Mouse (Mus musculus): ENCODE measurements around the gene Tti1.

Gene Tti1

GRCm38 (mm10) chr2:158040396-158040795 is 12.2 kb upstream of the Tti1 start:
- no peak for DNase-seq (ENCODE audit: low read depth in 1 of 2, low spot score in 2 of 2)

DNA sequence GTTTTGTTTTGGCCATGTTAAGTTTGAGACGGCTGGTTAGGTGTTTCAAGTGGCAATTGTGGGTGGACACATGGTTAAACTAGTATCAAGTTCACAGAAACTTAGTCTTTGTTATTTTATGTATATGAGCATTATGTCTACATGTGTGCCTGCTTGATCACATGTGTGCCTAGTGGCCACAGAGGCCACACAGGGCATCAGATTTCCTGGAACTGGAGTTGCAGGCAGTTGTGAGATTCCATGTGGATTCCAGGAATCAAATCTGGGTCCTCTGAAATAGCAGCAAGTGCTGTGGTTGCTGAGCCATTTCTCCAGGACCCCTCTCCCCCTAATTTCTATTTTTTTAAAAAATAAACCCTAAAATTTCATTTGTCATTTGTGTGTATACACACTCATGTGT is 11.4 kb upstream of the Tti1 start:
- no peak for DNase-seq (ENCODE audit: low read depth in 1 of 2, low spot score in 2 of 2)

GRCm38 (mm10) chr2:158037571-158037970 is 9.3 kb upstream of the Tti1 start:
- no peak for DNase-seq (ENCODE audit: low read depth in 1 of 2, low spot score in 2 of 2)

- no peak for DNase-seq (ENCODE audit: low read depth in 1 of 2, low spot score in 2 of 2)
Measured at GRCm38 (mm10) chr2:158036953-158037352, 8.7 kb upstream of the Tti1 start.

DNA sequence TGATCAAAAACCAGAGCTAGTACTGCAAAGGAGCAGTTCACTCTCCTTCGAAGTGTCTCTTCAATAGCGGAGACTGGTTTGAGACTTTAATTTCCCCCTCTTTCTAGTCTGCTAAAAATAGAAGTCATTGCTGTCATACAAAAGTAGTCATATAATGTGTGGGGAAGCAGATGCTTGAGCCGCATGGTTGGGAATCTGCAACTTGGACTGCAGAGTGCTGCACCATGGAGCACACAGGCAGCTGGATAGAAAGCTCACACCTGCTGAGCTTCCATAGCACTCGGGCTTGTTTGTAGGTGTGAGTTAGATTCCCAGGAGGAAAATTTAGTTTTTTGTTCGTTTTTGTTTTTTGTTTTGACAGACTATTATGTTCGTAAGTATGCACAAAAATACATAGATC is 8.2 kb upstream of the Tti1 start:
- no peak for DNase-seq (ENCODE audit: low read depth in 1 of 2, low spot score in 2 of 2)

- no peak for DNase-seq (ENCODE audit: low read depth in 1 of 2, low spot score in 2 of 2)
Measured at GRCm38 (mm10) chr2:158035813-158036212, 7.6 kb upstream of the Tti1 start.

GRCm38 (mm10) chr2:158030007-158030406 is 1.8 kb upstream of the Tti1 start:
- no peak for DNase-seq (ENCODE audit: low read depth in 1 of 2, low spot score in 2 of 2)

- no peak for DNase-seq (ENCODE audit: low read depth in 1 of 2, low spot score in 2 of 2)
Measured at GRCm38 (mm10) chr2:158027855-158028353, 329 bp downstream of the Tti1 start.

DNA sequence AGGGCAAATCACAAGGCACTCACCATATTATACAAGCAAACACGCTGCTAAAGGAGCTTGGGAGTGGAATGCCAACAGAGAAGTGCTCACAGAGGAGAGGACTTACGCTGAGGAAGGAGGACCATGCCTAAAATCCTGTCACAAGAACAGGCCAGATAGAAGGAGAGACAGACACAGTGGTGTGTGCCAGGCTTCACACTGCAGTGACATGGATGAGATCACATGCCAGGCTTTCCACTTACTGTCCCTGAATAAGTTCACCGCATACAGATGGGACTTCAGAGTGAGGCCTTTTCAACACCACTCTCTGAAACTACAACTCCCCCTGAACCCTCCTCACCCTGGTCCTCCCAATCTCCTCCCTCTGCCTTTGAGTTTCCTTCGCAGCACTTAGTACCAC is 10.9 kb downstream of the Tti1 start:
- no peak for DNase-seq (ENCODE audit: low read depth in 1 of 2, low spot score in 2 of 2)

DNA sequence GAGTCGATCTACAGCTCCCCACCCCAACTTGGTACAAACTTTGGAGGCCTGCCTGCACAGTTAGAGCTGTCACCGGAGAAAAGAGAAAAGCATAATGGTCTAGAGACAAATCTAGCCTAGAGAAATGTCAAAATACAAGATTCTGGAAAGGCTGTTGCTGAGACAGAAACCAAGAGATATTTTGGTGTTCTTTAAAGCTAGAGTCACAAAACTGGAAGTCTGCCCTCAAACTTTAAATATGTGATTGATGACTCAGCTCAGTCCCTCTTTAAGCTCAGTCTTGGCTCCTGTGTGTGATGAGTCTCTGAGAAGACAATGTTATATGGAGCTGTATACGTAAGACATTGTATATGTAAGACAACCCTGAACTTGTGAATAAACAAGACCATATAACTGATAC is 15.6 kb downstream of the Tti1 start:
- DNase-seq (ENCODE audit: low read depth in 1 of 2, low spot score in 2 of 2) = no peak

DNA sequence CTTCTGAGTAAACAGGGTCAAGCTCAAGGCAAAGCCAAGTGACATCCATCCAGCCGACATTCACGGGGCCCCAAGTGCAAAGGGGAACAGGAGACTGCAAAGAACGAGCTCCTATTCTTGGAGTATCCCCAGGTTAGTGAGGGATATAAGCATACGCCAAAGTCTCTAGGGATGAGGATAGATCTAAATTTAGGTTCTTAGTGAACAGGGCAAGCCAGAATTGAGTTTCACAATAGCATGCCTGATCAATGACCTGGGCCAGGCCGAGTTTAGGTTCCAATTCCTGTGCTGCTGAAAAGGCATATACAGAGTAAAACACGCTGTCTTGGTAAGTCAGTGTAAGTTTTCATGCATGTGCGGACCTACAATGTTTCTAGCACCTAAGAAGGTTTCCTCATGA is 18.9 kb downstream of the Tti1 start:
- DNase-seq (ENCODE audit: low read depth in 1 of 2, low spot score in 2 of 2) = no peak

GRCm38 (mm10) chr2:158005641-158006040 is 22.6 kb downstream of the Tti1 start:
- DNase-seq (ENCODE audit: low read depth in 1 of 2, low spot score in 2 of 2) = no peak

DNA sequence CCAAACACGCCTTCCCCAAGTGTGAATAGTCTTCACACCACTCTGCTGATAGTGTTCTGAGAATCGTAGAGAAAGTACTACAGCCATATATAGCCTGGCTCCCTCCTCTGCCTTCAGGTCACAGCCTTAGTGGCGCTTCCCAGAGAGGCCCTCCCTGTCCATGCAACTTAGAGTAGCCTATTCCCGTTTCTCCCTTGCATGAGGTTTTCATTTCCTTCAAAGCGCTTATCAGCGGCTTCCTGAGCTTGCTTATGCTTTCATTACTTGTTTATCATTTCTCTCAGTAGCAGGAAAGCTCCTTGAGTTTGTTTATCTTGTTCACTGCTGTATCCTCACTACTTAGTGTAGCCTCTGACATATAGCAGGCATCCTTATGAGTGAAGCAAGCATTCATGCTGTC is 23.6 kb downstream of the Tti1 start:
- no peak for DNase-seq (ENCODE audit: low read depth in 1 of 2, low spot score in 2 of 2)

DNA sequence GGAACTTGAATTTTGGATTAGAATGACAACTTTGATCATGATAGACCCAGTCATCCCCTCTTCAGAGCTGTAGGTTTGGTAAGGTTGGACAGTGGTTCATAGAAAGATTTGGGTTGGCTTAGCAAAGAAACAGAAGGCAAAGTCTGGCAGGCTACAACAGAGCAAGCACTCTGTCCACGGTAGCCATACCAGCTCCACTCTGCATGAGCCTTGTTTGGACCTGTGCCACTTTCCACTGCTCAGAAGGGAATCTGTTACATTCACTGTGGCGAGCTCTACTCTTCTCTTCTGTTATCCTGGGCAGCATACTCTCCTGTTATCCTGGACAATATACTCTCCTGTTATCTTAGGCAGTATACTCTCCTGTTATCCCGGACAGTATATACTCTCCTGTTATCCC is 29.4 kb downstream of the Tti1 start:
- DNase-seq (ENCODE audit: low read depth in 1 of 2, low spot score in 2 of 2) = no peak

DNA sequence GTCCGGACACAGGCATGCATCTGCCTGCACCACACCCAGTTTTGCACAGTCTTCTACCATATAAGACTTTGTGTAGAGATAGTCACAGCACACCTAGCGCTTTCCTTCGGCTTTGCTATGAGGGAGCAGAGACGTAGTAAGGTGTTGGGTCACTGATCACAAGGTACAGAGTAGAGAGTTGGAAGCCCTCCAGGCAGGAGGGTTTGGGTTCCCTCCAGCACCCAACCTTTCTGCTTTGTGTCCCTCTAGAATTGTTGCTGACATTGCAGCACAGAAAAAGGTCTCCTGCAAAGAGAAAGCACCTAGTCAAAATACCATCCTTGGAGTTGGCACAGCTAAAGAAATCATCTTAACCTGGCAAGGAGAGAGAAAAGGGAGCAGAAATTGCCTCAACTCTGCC is 35.7 kb downstream of the Tti1 start:
- DNase-seq (ENCODE audit: low read depth in 1 of 2, low spot score in 2 of 2) = no peak

DNA sequence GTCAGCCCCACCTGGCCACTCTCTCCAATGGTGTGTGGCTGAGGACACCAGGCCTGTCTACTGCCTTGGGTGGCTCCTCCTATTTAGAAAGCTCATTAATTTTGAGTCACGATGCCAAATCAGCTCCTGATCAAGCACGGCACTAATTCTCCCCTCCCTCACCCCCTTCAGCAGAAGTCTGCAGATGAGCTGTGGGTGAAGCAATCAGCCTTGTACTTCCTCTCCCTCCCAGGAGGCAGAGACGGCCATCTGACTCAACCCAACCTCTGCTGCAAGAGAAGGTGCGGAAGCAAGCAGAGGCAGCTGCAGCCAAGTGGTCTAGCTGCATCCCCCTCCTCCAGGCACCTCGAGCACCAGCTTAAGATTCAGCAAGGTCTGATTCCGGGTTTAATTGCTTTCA is 37.2 kb downstream of the Tti1 start:
- DNase-seq (ENCODE audit: low read depth in 1 of 2, low spot score in 2 of 2) = no peak

DNA sequence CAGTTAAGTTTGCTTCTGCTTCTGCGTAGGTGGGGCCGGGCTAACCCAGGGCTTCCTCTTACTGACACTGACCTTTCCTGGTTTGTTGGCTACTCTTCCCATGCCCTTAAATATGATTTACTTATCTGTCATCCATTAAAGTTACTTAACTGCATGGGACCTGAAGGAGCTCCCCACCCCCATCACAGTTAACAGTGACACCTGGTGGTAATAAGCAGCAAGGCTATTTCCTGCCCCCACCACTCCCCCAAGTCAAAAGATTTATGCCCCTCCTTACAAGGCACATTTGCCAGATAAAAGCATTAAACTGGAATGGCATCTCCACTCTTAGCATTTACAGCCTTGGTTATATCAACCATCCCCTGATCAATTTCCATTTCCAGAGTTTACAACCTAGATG is 38.3 kb downstream of the Tti1 start:
- DNase-seq (ENCODE audit: low read depth in 1 of 2, low spot score in 2 of 2) = no peak

- DNase-seq (ENCODE audit: low read depth in 1 of 2, low spot score in 2 of 2) = no peak
Measured at GRCm38 (mm10) chr2:157988416-157989190, 39.6 kb downstream of the Tti1 start.

- no peak for DNase-seq (ENCODE audit: low read depth in 1 of 2, low spot score in 2 of 2)
Measured at GRCm38 (mm10) chr2:157986235-157986634, 42.0 kb downstream of the Tti1 start.

DNA sequence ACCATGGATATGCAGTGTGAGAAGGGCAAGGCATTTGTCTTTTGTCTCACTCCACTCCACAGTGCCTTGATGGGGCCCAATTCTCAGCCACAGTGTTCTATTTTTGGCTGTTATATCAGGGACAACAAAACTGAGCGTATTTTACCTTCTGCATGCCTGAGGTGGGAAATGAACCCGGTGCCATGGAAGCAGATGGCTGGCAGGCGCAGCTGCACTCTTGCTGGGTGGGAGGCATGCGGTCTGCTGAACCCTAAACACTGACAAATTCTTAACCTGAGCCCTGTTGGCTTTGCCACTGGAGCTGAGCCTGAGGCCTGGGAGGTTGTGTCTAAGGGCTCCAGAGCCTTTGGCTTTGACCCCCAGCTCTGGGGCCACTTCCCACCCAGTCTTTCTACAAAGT is 42.6 kb downstream of the Tti1 start:
- DNase-seq (ENCODE audit: low read depth in 1 of 2, low spot score in 2 of 2) = no peak

DNA sequence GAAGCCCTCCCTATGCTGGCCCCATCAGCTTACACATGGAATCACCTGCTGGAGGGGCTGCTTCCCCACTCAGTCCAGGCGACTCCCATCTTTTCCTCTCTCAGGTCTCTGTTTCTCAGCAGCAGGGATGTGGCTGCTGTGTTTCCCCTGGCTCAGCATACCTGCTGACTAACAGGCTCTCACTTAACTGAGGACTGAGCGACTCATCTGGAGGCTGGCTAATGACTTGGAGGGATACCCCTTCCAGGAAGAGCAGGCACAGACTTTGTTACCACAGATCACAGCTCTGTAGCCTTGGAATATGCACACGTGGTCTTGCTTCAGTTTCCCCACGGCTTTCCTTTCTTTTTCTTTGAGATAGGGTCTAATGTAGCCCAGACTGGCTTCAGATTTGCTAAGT is 45.0 kb downstream of the Tti1 start:
- no peak for DNase-seq (ENCODE audit: low read depth in 1 of 2, low spot score in 2 of 2)

DNA sequence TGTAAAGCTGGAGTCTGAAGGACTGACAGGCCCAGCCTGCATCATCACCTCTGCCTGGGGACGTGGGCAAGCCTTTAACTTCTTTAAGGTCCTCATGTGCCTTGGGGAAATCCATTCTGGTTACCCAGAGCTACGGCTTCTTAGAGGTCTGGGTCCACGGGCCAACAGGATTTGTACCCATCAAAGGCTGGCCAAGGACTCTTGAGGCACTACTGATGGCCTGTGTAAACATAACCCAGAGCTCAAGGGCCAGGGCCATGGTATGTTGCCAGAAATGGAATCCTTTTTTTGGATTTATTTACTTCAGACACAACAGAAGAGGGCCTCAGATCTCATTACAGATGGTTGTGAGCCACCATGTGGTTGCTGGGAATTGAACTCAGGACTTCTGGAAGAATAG is 45.5 kb downstream of the Tti1 start:
- no peak for DNase-seq (ENCODE audit: low read depth in 1 of 2, low spot score in 2 of 2)

DNA sequence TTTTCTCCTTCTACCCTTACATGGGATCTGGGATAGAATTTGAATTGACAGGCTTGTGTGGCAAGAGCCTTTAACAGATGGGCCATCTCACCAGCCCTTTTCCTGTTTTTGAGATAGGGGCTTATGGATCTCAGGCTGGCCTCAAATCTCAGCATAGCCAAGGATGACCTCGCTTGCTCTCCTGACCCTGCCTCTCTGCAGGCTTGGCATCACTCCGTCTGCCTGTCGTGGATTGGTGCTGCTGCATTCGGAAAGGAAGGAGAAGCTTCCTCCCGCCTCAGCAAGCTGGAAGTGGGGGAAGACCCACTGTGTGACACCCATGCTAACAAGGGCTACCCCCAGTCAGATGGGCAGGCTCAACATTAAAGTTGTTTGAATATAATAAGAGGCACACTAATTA is 49.0 kb downstream of the Tti1 start:
- DNase-seq (ENCODE audit: low read depth in 1 of 2, low spot score in 2 of 2) = no peak

All from monocyte, adult 2 months (primary cell).